Mouse (Mus musculus): Measurements from ENCODE around the gene Stat3. TPM values are rescaled to one million over a fixed set of nuclear protein-coding genes. Genes with fewer than 3 reads are reported as not detected.

The Stat3 gene
- polyA plus RNA-seq, 1 experiment from 2014 or later, result 28.5 TPM

DNA sequence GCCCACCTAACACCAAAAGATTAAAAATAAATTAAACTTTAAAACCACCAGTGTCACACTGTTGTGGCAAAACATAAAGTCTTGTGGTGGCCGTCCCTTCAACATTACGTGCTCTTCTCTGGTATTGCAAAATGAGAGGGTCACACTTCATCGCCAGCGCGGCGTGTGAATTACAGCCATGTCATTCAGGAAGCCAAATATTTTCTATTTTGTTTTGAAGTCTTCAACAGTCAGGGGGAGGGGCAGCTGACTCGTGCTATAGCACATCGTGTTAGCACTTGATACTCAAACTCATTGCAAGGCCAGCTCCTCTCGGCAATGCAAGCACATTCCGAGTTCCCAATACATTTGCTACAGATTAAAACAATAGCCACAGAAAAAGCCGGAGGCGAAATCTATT, 98.5 kb downstream of the Stat3 start:
- peaks cover 4% of the 10 kb centered on the region; the same call in 1 of the 2 replicates for H3K9me3 ChIP-seq (replicated peaks)
- no peak for DNase-seq
- no peak overlapping the region for H3K4me3 ChIP-seq (replicated peaks)
- 39% methylated on average over 12 of the region's 12 CpGs for WGBS (ENCODE audit: insufficient replicate concordance)
- peak; percentile 30; the same call in 1 of the 2 replicates for ATAC-seq (ENCODE audit: low read depth)
- peaks cover 40% of the 10 kb centered on the region for H3K4me1 ChIP-seq (replicated peaks)
- peak overlapping the region; percentile 58 for H3K27ac ChIP-seq
- no peaks in the 10 kb centered on the region for H3K27me3 ChIP-seq
- H3K4me2 ChIP-seq, result peak overlapping the region; percentile 40
- peak overlapping the region; percentile 36; the same call in 1 of the 2 replicates for H3K9ac ChIP-seq
- peaks cover 12% of the 10 kb centered on the region; the same call in 1 of the 2 replicates for H3K36me3 ChIP-seq

DNA sequence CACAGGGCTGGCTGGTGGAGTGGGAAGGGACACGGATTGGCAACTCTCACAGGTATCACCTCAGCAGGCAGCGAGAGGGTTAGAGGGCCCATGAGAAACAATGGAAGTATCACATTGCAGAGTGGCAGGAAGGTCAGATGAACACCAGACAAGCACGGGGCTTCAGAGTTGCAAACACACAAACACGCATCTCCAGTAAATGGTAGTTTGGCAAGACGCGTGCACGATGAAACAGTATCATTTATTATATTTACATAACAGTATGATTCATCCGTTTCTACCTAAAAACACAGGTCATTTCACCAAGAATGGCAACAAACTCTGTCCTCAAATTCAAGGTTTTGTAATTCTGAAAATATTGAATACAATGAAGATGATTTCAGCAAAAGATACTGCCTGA, 99.8 kb downstream of the Stat3 start:
- H3K27ac ChIP-seq, result no peak overlapping the region

DNA sequence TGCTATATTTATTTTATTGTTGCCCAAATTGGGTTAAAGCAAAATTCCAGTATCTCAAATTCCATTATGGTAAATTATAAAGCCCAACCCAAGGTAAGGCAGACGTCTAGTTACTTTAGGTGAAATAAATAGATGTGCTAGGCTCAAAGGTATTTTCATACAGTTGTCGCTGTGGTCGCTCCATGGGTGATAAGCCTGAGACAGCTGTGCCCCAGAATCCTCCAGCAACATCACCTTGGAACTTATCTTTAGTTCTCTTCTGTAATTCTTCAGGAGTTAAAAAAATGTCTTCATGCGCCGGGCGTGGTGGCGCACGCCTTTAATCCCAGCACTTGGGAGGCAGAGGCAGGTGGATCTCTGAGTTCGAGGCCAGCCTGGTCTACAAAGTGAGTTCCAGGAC, 100.4 kb downstream of the Stat3 start:
- 60% methylated on average over 9 of the region's 9 CpGs for WGBS (ENCODE audit: insufficient replicate concordance)
- H3K36me3 ChIP-seq, result peaks cover 9% of the 10 kb centered on the region; the same call in 1 of the 2 replicates
- H3K9ac ChIP-seq, result no peak overlapping the region
- H3K4me2 ChIP-seq, result no peak overlapping the region
- H3K9me3 ChIP-seq (replicated peaks), result peaks cover 4% of the 10 kb centered on the region; the same call in 1 of the 2 replicates
- no peak for DNase-seq
- H3K4me1 ChIP-seq (replicated peaks), result peaks cover 36% of the 10 kb centered on the region
- H3K27me3 ChIP-seq, result no peaks in the 10 kb centered on the region
- no peak overlapping the region for H3K4me3 ChIP-seq (replicated peaks)
- H3K27ac ChIP-seq, result no peak overlapping the region
- ATAC-seq (ENCODE audit: low read depth), result no peak

More for the DNA sequence above, 99.8 kb downstream of the Stat3 start:
- no peak overlapping the region for H3K4me2 ChIP-seq
- H3K27me3 ChIP-seq, result no peaks in the 10 kb centered on the region
- H3K4me1 ChIP-seq (replicated peaks), result peaks cover 36% of the 10 kb centered on the region
- ATAC-seq (ENCODE audit: low read depth) (no peak), DNase-seq (no peak)
- peaks cover 4% of the 10 kb centered on the region; the same call in 1 of the 2 replicates for H3K9me3 ChIP-seq (replicated peaks)
- no peak overlapping the region for H3K9ac ChIP-seq
- H3K4me3 ChIP-seq (replicated peaks), result no peak overlapping the region
- H3K36me3 ChIP-seq, result peaks cover 9% of the 10 kb centered on the region; the same call in 1 of the 2 replicates
- 77% methylated on average over 8 of the region's 8 CpGs for WGBS (ENCODE audit: insufficient replicate concordance)

DNA sequence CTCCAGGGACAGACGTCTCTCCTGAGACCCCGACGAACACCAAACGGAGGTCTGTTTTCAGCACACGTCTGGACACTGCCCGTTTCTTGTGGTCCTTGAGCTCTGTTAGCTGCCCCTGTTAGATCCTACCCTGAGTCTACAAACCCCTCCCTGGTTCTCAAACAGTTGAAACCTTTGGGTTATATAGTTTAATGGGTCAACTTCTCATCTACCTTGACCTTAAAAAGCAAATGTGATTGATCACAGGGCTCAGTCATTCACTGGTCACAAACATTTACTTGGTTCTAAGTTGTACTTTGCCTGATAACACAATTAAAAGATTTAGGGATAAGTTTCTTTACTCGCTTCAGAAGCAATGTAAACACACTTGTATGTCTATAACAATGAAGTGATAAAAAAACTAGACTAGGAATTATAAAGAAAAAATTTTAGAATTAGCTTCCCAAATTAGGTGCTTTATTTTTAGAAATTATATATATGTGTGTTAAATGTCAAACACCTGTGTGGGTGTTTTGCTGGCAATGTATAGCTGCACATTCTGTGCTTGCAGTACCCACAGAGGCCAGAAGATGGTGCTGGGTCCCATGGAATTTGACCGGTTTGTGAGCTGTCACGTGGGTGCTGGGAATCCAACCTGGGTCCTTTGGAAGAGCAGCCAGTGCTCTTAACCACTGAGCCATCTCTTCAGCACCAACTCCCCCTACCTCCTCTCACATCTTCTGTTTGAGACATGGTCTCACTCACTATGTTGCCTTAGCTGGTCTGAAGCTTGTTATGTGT, 102.2 kb downstream of the Stat3 start:
- Histone ChIP-seq H3K27me3 (no peaks in the 10 kb centered on the region), H3K4me3 (replicated peaks) (no peak overlapping the region), H3K4me1 (replicated peaks) (peaks cover 46% of the 10 kb centered on the region), H3K9me3 (replicated peaks) (peaks cover 4% of the 10 kb centered on the region; the same call in 1 of the 2 replicates), H3K36me3 (peaks cover 5% of the 10 kb centered on the region; the same call in 1 of the 2 replicates), H3K9ac (no peak overlapping the region), H3K27ac (peak overlapping the region; percentile 55), H3K4me2 (no peak overlapping the region)
- DNase-seq (no peak), ATAC-seq (ENCODE audit: low read depth) (peak; percentile 49)
- WGBS (ENCODE audit: insufficient replicate concordance), result 79% methylated on average over 9 of the region's 9 CpGs

Other genes with a start within 250 kb of the Stat3 start
- gene Zfp385c, start 247.1 kb downstream of the Stat3 start, polyA plus RNA-seq (2015; fragmentation: Nextera tagmentation; extraction: Ambion mirVana), result not detected in 2 replicates
- 1.6 and 1.7 TPM in 2 replicates for gene Dhx58, start 235.3 kb downstream of the Stat3 start, polyA plus RNA-seq (2015; fragmentation: Nextera tagmentation; extraction: Ambion mirVana)
- 20.9 and 23.8 TPM in 2 replicates for gene Kat2a, start 227.1 kb downstream of the Stat3 start, polyA plus RNA-seq (2015; fragmentation: Nextera tagmentation; extraction: Ambion mirVana)
- 0.17 and 0.43 TPM in 2 replicates for gene Hspb9, start 225.7 kb downstream of the Stat3 start, polyA plus RNA-seq (2015; fragmentation: Nextera tagmentation; extraction: Ambion mirVana)
- gene Rab5c, start 201.3 kb downstream of the Stat3 start, polyA plus RNA-seq (2015; fragmentation: Nextera tagmentation; extraction: Ambion mirVana), result 18.8 and 20.5 TPM in 2 replicates
- not detected in 2 replicates for gene Kcnh4, start 179.6 kb downstream of the Stat3 start, polyA plus RNA-seq (2015; fragmentation: Nextera tagmentation; extraction: Ambion mirVana)
- not detected in 2 replicates for gene Hcrt, start 176.6 kb downstream of the Stat3 start, polyA plus RNA-seq (2015; fragmentation: Nextera tagmentation; extraction: Ambion mirVana)
- 1.4 and 2.4 TPM in 2 replicates for gene Ghdc, start 168.6 kb downstream of the Stat3 start, polyA plus RNA-seq (2015; fragmentation: Nextera tagmentation; extraction: Ambion mirVana)
- 21.1 and 23.8 TPM in 2 replicates for gene Stat5b, start 88.8 kb downstream of the Stat3 start, polyA plus RNA-seq (2015; fragmentation: Nextera tagmentation; extraction: Ambion mirVana)
- gene Stat5a, start 80.2 kb downstream of the Stat3 start, polyA plus RNA-seq (2015; fragmentation: Nextera tagmentation; extraction: Ambion mirVana), result 11.1 and 14.6 TPM in 2 replicates
- 25.5 and 26.6 TPM in 2 replicates for gene Cavin1, start 31.3 kb upstream of the Stat3 start, polyA plus RNA-seq (2015; fragmentation: Nextera tagmentation; extraction: Ambion mirVana)
- 52.8 and 64.0 TPM in 2 replicates for gene Atp6v0a1, start 69.9 kb upstream of the Stat3 start, polyA plus RNA-seq (2015; fragmentation: Nextera tagmentation; extraction: Ambion mirVana)
- gene Naglu, start 130.5 kb upstream of the Stat3 start, polyA plus RNA-seq (2015; fragmentation: Nextera tagmentation; extraction: Ambion mirVana), result 6.0 TPM in 2 replicates
- gene Hsd17b1, start 138.9 kb upstream of the Stat3 start, polyA plus RNA-seq (2015; fragmentation: Nextera tagmentation; extraction: Ambion mirVana), result 0.14 and 0.24 TPM in 2 replicates
- 23.0 and 23.2 TPM in 2 replicates for gene Coasy, start 143.0 kb upstream of the Stat3 start, polyA plus RNA-seq (2015; fragmentation: Nextera tagmentation; extraction: Ambion mirVana)
- 32.5 and 34.4 TPM in 2 replicates for gene Mlx, start 147.7 kb upstream of the Stat3 start, polyA plus RNA-seq (2015; fragmentation: Nextera tagmentation; extraction: Ambion mirVana)
- gene Psmc3ip, start 155.9 kb upstream of the Stat3 start, polyA plus RNA-seq (2015; fragmentation: Nextera tagmentation; extraction: Ambion mirVana), result 26.4 and 27.1 TPM in 2 replicates
- 11.5 and 13.0 TPM in 2 replicates for gene Retreg3, start 180.4 kb upstream of the Stat3 start, polyA plus RNA-seq (2015; fragmentation: Nextera tagmentation; extraction: Ambion mirVana)
- 49.7 and 54.4 TPM in 2 replicates for gene Tubg1, start 180.4 kb upstream of the Stat3 start, polyA plus RNA-seq (2015; fragmentation: Nextera tagmentation; extraction: Ambion mirVana)
- 0.29 and 0.37 TPM in 2 replicates for gene Tubg2, start 216.4 kb upstream of the Stat3 start, polyA plus RNA-seq (2015; fragmentation: Nextera tagmentation; extraction: Ambion mirVana)
- 0.09 and 0.12 TPM in 2 replicates for gene Cntnap1, start 231.0 kb upstream of the Stat3 start, polyA plus RNA-seq (2015; fragmentation: Nextera tagmentation; extraction: Ambion mirVana)
- 1.0 and 1.1 TPM in 2 replicates for gene Plekhh3, start 231.8 kb upstream of the Stat3 start, polyA plus RNA-seq (2015; fragmentation: Nextera tagmentation; extraction: Ambion mirVana)
- gene Ccr10, start 235.9 kb upstream of the Stat3 start, polyA plus RNA-seq (2015; fragmentation: Nextera tagmentation; extraction: Ambion mirVana), result not detected in 2 replicates